Mouse (Mus musculus): ENCODE results near the gene Arid3a.
A peak's percentile ranks its signal among the peaks of the same experiment; 100 is the strongest.

The Arid3a gene

GRCm38 (mm10) chr10:79908167-79909091 lies 18.4 kb upstream of the Arid3a start, which contains the start of gene Med16:
Med16 (minus strand) TSS chr10:79908923.
- DNase-seq (ENCODE audit: low spot score in 2 of 2): peak; percentile 98 to 99

- peak in 1 of 2 experiments; percentile 41 for DNase-seq (ENCODE audit: low spot score in 2 of 2)
Observed at GRCm38 (mm10) chr10:79909092-79909922, 17.5 kb upstream of the Arid3a start.

- no peak for DNase-seq (ENCODE audit: low spot score in 2 of 2)
Observed at GRCm38 (mm10) chr10:79910556-79910955, 16.3 kb upstream of the Arid3a start, which contains the start of gene Gm26602. Gm26602 (plus strand) TSS chr10:79910856.

- DNase-seq (ENCODE audit: low spot score in 2 of 2): no peak
Observed at GRCm38 (mm10) chr10:79912412-79912811, 14.4 kb upstream of the Arid3a start.

- DNase-seq (ENCODE audit: low spot score in 2 of 2): no peak
Observed at GRCm38 (mm10) chr10:79914131-79914947, 12.5 kb upstream of the Arid3a start.

- no peak for DNase-seq (ENCODE audit: low spot score in 2 of 2)
Observed at GRCm38 (mm10) chr10:79914948-79915596, 11.8 kb upstream of the Arid3a start.

- no peak for DNase-seq (ENCODE audit: low spot score in 2 of 2)
Observed at GRCm38 (mm10) chr10:79916081-79916480, 10.8 kb upstream of the Arid3a start.

- DNase-seq (ENCODE audit: low spot score in 2 of 2): peak; percentile 70 to 82
Observed at GRCm38 (mm10) chr10:79916808-79917531, 9.9 kb upstream of the Arid3a start, which contains the start of gene Kiss1r. Kiss1r (plus strand) TSS chr10:79916971.

- DNase-seq (ENCODE audit: low spot score in 2 of 2): no peak
Observed at GRCm38 (mm10) chr10:79917532-79918100, 9.2 kb upstream of the Arid3a start.

GRCm38 (mm10) chr10:79918231-79919078 lies 8.4 kb upstream of the Arid3a start:
- no peak for DNase-seq (ENCODE audit: low spot score in 2 of 2)

- no peak for DNase-seq (ENCODE audit: low spot score in 2 of 2)
Observed at GRCm38 (mm10) chr10:79919251-79919849, 7.5 kb upstream of the Arid3a start.

GRCm38 (mm10) chr10:79920056-79920890 lies 6.6 kb upstream of the Arid3a start:
- DNase-seq (ENCODE audit: low spot score in 2 of 2): no peak

- DNase-seq (ENCODE audit: low spot score in 2 of 2): no peak
Observed at GRCm38 (mm10) chr10:79920958-79921535, 5.8 kb upstream of the Arid3a start, which contains the start of gene R3hdm4. R3hdm4 (minus strand) TSS chr10:79921208.

GRCm38 (mm10) chr10:79921572-79921971 lies 5.3 kb upstream of the Arid3a start:
- no peak for DNase-seq (ENCODE audit: low spot score in 2 of 2)

- peak; percentile 84 to 98 for DNase-seq (ENCODE audit: low spot score in 2 of 2)
Observed at GRCm38 (mm10) chr10:79924998-79925784, 1.7 kb upstream of the Arid3a start.

- DNase-seq (ENCODE audit: low spot score in 2 of 2): peak in 1 of 2 experiments; percentile 39
Observed at GRCm38 (mm10) chr10:79925785-79926490, 905 bp upstream of the Arid3a start.
